Mouse (Mus musculus) MEL (cell line): ENCODE measurements around the gene Zfp281. TPM values are rescaled to one million over a fixed set of nuclear protein-coding genes. Genes with fewer than 3 reads are reported as not detected.

Experiments
- DNase-seq: peaks from one replicate; pipeline ENCODE4 v3.0.0; 2011; ENCODE audit warnings: low read depth, low spot score
- H3K27ac ChIP-seq: 2 replicates; pipeline ENCODE4 v1.5.1; 2012; ENCODE audit warnings: low read depth, mild to moderate bottlenecking, control low read depth, low read length, moderate library complexity; ENCODE audit not compliant: control insufficient read depth
- H3K27me3 ChIP-seq, 2 experiments: fragments of 150-350 bp in 1 of 2; sonication (generic) in 1 of 2; 2 replicates each; pipeline ENCODE4 v1.6.1; 2012; ENCODE audit warnings: low read length in 2 of 2, mild to moderate bottlenecking in 2 of 2, improper control_type of control experiment in 1 of 2, moderate library complexity in 1 of 2; ENCODE audit not compliant: insufficient read depth in 2 of 2, control insufficient read depth in 1 of 2
- H3K36me3 ChIP-seq, 2 experiments: 2 replicates each; pipeline ENCODE4 v1.6.1; 2012 to 2014; ENCODE audit warnings: low read length in 2 of 2, improper control_type of control experiment in 1 of 2, inconsistent platforms in 1 of 2, mild to moderate bottlenecking in 1 of 2; ENCODE audit not compliant: insufficient read depth in 2 of 2, control insufficient read depth in 1 of 2
- H3K4me1 ChIP-seq, 2 experiments: fragments of 150-350 bp in 1 of 2; sonication (generic) in 1 of 2; 2 replicates each; pipeline ENCODE4 v1.6.1; 2012; ENCODE audit warnings: low read length in 2 of 2, improper control_type of control experiment in 1 of 2, mild to moderate bottlenecking in 1 of 2; ENCODE audit not compliant: insufficient read depth in 2 of 2, control insufficient read depth in 1 of 2
- H3K4me3 ChIP-seq, 2 experiments: fragments of 150-350 bp in 1 of 2; sonication (generic) in 1 of 2; 2 replicates each; pipeline ENCODE4 v1.5.1; 2012; ENCODE audit warnings: low read depth in 2 of 2, low read length in 2 of 2, mild to moderate bottlenecking in 2 of 2, moderate library complexity in 2 of 2, control low read depth in 1 of 2, improper control_type of control experiment in 1 of 2; ENCODE audit not compliant: control insufficient read depth in 1 of 2, insufficient read depth in 1 of 2
- H3K79me2 ChIP-seq: 2 replicates; pipeline ENCODE4 v1.6.1; 2012; ENCODE audit warnings: mild to moderate bottlenecking, low read length, moderate library complexity; ENCODE audit not compliant: control insufficient read depth, poor library complexity, insufficient read depth
- H3K9ac ChIP-seq: 2 replicates; pipeline ENCODE4 v1.6.1; 2012; ENCODE audit warnings: low read depth, mild to moderate bottlenecking, control low read depth, low read length, moderate library complexity; ENCODE audit not compliant: control insufficient read depth, poor library complexity, severe bottlenecking
- H3K9me3 ChIP-seq: fragments of 150-350 bp; sonication (generic); replicated peaks from 2 replicates; pipeline ENCODE4 v1.6.1; 2012; ENCODE audit warnings: mild to moderate bottlenecking, low read length, improper control_type of control experiment, moderate library complexity; ENCODE audit not compliant: insufficient read depth
- CTCF ChIP-seq, 3 experiments: IDR thresholded peaks in 2 of 3; conservative IDR thresholded peaks in 1 of 3; 2 replicates each; pipeline ENCODE4 v1.5.1; 2011 to 2012; ENCODE audit warnings: low read length in 3 of 3, low read depth in 2 of 3, mild to moderate bottlenecking in 2 of 3, improper control_type of control experiment in 1 of 3, inconsistent platforms in 1 of 3, mixed read lengths in 1 of 3, moderate library complexity in 1 of 3; ENCODE audit not compliant: control insufficient read depth in 1 of 3, insufficient read depth in 1 of 3, poor library complexity in 1 of 3, severe bottlenecking in 1 of 3
- E2F4 ChIP-seq: IDR thresholded peaks from 2 replicates; pipeline ENCODE4 v1.6.1; 2011; ENCODE audit warnings: low read depth, low read length, improper control_type of control experiment, borderline replicate concordance
- ELF1 ChIP-seq: IDR thresholded peaks from 2 replicates; pipeline ENCODE4 v1.6.1; 2014; ENCODE audit warnings: low read depth, mild to moderate bottlenecking, inconsistent platforms, low read length, improper control_type of control experiment, moderate library complexity
- EP300 ChIP-seq, 2 experiments: IDR thresholded peaks; 2 replicates each; pipeline ENCODE4 v1.6.1; 2011; ENCODE audit warnings: improper control_type of control experiment in 2 of 2, low read length in 2 of 2, low read depth in 1 of 2, mild to moderate bottlenecking in 1 of 2
- MAX ChIP-seq: IDR thresholded peaks from 2 replicates; pipeline ENCODE4 v1.6.1; 2011; ENCODE audit warnings: low read length, improper control_type of control experiment
- MXI1 ChIP-seq: IDR thresholded peaks from 2 replicates; pipeline ENCODE4 v1.6.1; 2011; ENCODE audit warnings: mild to moderate bottlenecking, low read depth, low read length, improper control_type of control experiment
- MYC ChIP-seq: IDR thresholded peaks from 2 replicates; pipeline ENCODE4 v1.6.1; 2011; ENCODE audit warnings: low read depth, mild to moderate bottlenecking, low read length, improper control_type of control experiment, moderate library complexity
- NRF1 ChIP-seq: IDR thresholded peaks from 2 replicates; pipeline ENCODE4 v1.6.1; 2014; ENCODE audit warnings: low read depth, mild to moderate bottlenecking, inconsistent platforms, low read length, improper control_type of control experiment, moderate library complexity; ENCODE audit not compliant: poor library complexity, insufficient read depth, severe bottlenecking
- POLR2AphosphoS2 ChIP-seq: IDR thresholded peaks from 2 replicates; pipeline ENCODE4 v1.6.1; 2011; ENCODE audit warnings: low read length, improper control_type of control experiment
- POLR2AphosphoS5 ChIP-seq: IDR thresholded peaks from 2 replicates; pipeline ENCODE4 v1.6.1; 2012; ENCODE audit warnings: low read depth, borderline replicate concordance, mild to moderate bottlenecking, inconsistent platforms, low read length, moderate library complexity, mixed read lengths
- RAD21 ChIP-seq: IDR thresholded peaks from 2 replicates; pipeline ENCODE4 v1.6.1; 2011; ENCODE audit warnings: mild to moderate bottlenecking, low read depth, low read length, improper control_type of control experiment
- RCOR1 ChIP-seq: IDR thresholded peaks from 2 replicates; pipeline ENCODE4 v1.6.1; 2012; ENCODE audit warnings: low read depth, mild to moderate bottlenecking, inconsistent platforms, low read length, improper control_type of control experiment
- SIN3A ChIP-seq: IDR thresholded peaks from 2 replicates; pipeline ENCODE4 v1.6.1; 2012; ENCODE audit warnings: low read length, improper control_type of control experiment, inconsistent platforms
- UBTF ChIP-seq: IDR thresholded peaks from 2 replicates; pipeline ENCODE4 v1.6.1; 2012; ENCODE audit warnings: low read depth, mild to moderate bottlenecking, inconsistent platforms, low read length, improper control_type of control experiment, moderate library complexity, borderline replicate concordance; ENCODE audit not compliant: insufficient read depth
- USF2 ChIP-seq, 2 experiments: IDR thresholded peaks; 2 replicates each; pipeline ENCODE4 v1.6.1; 2011 to 2012; ENCODE audit warnings: improper control_type of control experiment in 2 of 2, low read length in 2 of 2, borderline replicate concordance in 1 of 2, inconsistent platforms in 1 of 2, low read depth in 1 of 2, mild to moderate bottlenecking in 1 of 2; ENCODE audit not compliant: insufficient read depth in 1 of 2
- ZC3H11A ChIP-seq: IDR thresholded peaks from 2 replicates; pipeline ENCODE4 v1.6.1; 2012; ENCODE audit warnings: low read depth, mild to moderate bottlenecking, inconsistent platforms, low read length, improper control_type of control experiment
- ZKSCAN1 ChIP-seq: IDR thresholded peaks from 2 replicates; pipeline ENCODE4 v1.6.1; 2012; ENCODE audit warnings: low read depth, mild to moderate bottlenecking, inconsistent platforms, low read length, improper control_type of control experiment, moderate library complexity
- ZMIZ1 ChIP-seq: IDR thresholded peaks from 2 replicates; pipeline ENCODE4 v1.6.1; 2012; ENCODE audit warnings: low read depth, mild to moderate bottlenecking, inconsistent platforms, low read length, improper control_type of control experiment, moderate library complexity
- ZNF384 ChIP-seq: IDR thresholded peaks from 2 replicates; pipeline ENCODE4 v1.6.1; 2012; ENCODE audit warnings: low read depth, mild to moderate bottlenecking, inconsistent platforms, low read length, improper control_type of control experiment
- polyA plus RNA-seq, 2 experiments: library from polyadenylated mRNA; stranded (reverse) in 1 of 2; unstranded in 1 of 2; fragments of >175 nt in 1 of 2; fragments of >200 nt in 1 of 2; gene quantifications; 2 replicates each; pipeline versions ENCODE4 v1.2.1 to v1.2.4; 2012; ENCODE audit warnings: low replicate concordance in 2 of 2, low read depth in 1 of 2; ENCODE audit not compliant: insufficient read length in 2 of 2, insufficient read depth in 1 of 2, missing spikeins in 1 of 2
- total RNA-seq: library from RNA; depleted of rRNA; stranded (reverse); fragments of 300-350 nt; gene quantifications from 2 replicates; pipeline ENCODE4 v1.2.3, GENCODE M21; 2012

Zfp281 gene
- total and polyA plus RNA-seq, 3 experiments, result 10.5 to 12.4 TPM; not detected in 1

- no peaks in the 10 kb centered on the region for H3K27me3 ChIP-seq
- H3K27ac ChIP-seq, result no peak overlapping the region
- H3K9ac ChIP-seq, result no peak overlapping the region
- H3K4me1 ChIP-seq, result no peaks in the 10 kb centered on the region
- no peak for DNase-seq
- H3K4me3 ChIP-seq, result no peak overlapping the region
- no peaks in the 10 kb centered on the region for H3K79me2 ChIP-seq
- no peaks in the 10 kb centered on the region; a peak in 1 of 4 replicates for H3K36me3 ChIP-seq
- no peaks in the 10 kb centered on the region for H3K9me3 ChIP-seq
- TF ChIP-seq UBTF (no peak), ZC3H11A (no peak), ZKSCAN1 (no peak)
Measured at GRCm38 (mm10) chr1:136676445-136676755, 51.7 kb downstream of the Zfp281 start.

DNA sequence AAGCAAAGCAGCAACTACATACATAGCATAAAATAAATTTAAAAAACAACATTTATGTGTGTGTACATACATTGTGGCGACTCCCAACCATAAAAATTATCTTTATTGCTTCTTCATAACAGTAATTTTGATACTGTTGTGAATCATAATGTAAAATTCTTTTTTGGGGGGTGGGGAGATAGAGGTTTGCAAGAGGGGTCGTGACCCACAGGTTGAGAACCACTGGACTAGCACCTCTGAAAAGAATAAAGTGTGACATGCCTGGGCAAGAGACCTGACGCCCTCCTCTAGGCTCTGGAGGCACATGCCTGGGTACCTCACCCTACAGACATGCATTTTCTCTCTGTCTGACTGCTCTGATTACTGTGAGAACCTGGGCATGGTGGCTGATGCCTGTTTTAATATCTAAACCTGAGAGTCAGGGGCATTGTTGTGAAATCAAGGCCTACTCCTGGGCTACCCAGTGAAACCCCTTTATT lies 53.2 kb downstream of the Zfp281 start:
- Histone ChIP-seq H3K4me1 (no peaks in the 10 kb centered on the region), H3K27me3 (no peaks in the 10 kb centered on the region), H3K36me3 (no peaks in the 10 kb centered on the region; a peak in 1 of 4 replicates), H3K9me3 (no peaks in the 10 kb centered on the region), H3K79me2 (no peaks in the 10 kb centered on the region), H3K9ac (no peak overlapping the region), H3K4me3 (no peak overlapping the region), H3K27ac (no peak overlapping the region)
- DNase-seq, result no peak
- TF ChIP-seq ZMIZ1, result no peak
- TF ChIP-seq ZNF384, result no peak
- no peak for TF ChIP-seq ELF1
- TF ChIP-seq ZC3H11A, result no peak
- TF ChIP-seq MXI1, result no peak
- TF ChIP-seq MAX, result no peak
- no peak for TF ChIP-seq USF2 (IDR thresholded peaks at IDR 0.05; ENCODE audit: borderline replicate concordance in 1 of 2, insufficient read depth in 1 of 2, low read depth in 1 of 2, low read length in 2 of 2)
- TF ChIP-seq EP300 (IDR thresholded peaks at IDR 0.05; ENCODE audit: low read depth in 1 of 2, low read length in 2 of 2), result no peak
- no peak for TF ChIP-seq RAD21
- no peak for TF ChIP-seq NRF1
- no peak for TF ChIP-seq MYC
- TF ChIP-seq POLR2AphosphoS5, result no peak

GRCm38 (mm10) chr1:136678836-136679235 lies 54.1 kb downstream of the Zfp281 start:
- Histone ChIP-seq H3K9me3 (no peaks in the 10 kb centered on the region), H3K79me2 (no peaks in the 10 kb centered on the region), H3K27me3 (no peaks in the 10 kb centered on the region), H3K36me3 (no peaks in the 10 kb centered on the region; a peak in 1 of 4 replicates), H3K9ac (no peak overlapping the region), H3K4me3 (no peak overlapping the region), H3K4me1 (no peaks in the 10 kb centered on the region), H3K27ac (no peak overlapping the region)
- TF ChIP-seq ELF1, result no peak
- no peak for TF ChIP-seq ZNF384
- TF ChIP-seq POLR2AphosphoS5, result no peak
- no peak for TF ChIP-seq USF2 (IDR thresholded peaks at IDR 0.05; ENCODE audit: borderline replicate concordance in 1 of 2, insufficient read depth in 1 of 2, low read depth in 1 of 2, low read length in 2 of 2)
- no peak for TF ChIP-seq RCOR1
- TF ChIP-seq SIN3A, result no peak
- no peak for TF ChIP-seq POLR2AphosphoS2
- TF ChIP-seq CTCF (IDR thresholded peaks at IDR 0.05 in 2 of 3, conservative IDR thresholded peaks at IDR 0.05 in 1 of 3; ENCODE audit: control insufficient read depth in 1 of 3, insufficient read depth in 1 of 3, low read depth in 2 of 3, low read length in 3 of 3, poor library complexity in 1 of 3, severe bottlenecking in 1 of 3), result no peak
- TF ChIP-seq E2F4, result no peak
- TF ChIP-seq RAD21, result no peak
- DNase-seq, result no peak
